Mouse (Mus musculus) erythroblast, adult 5-6 weeks (primary cell): Measurements from ENCODE around the gene Zc3h15. TPM values are rescaled to one million over a fixed set of nuclear protein-coding genes. Genes with fewer than 3 reads are reported as not detected.
"Not testable (repeated sequence)": the region's sequence is repeated elsewhere in the genome, so short reads cannot be mapped to it uniquely, and the experiment has no call there.

Experiments used
- ATAC-seq: replicated peaks from 2 replicates; pipeline ENCODE4 v1.8.0; 2016; ENCODE audit warnings: moderate number of reproducible peaks, mild to moderate bottlenecking, moderate TSS enrichment, inconsistent platforms; ENCODE audit not compliant: poor library complexity, low FRiP score, severe bottlenecking
- total RNA-seq, 2 experiments: library from RNA; stranded (forward) in 1 of 2; stranded (reverse) in 1 of 2; fragments of 150-400 nt in 1 of 2; fragments of 200-764, 138-1000 nt in 1 of 2; gene quantifications; 2 replicates each; pipeline versions ENCODE4 v1.2.3 to v1.2.4; 2015 to 2017; ENCODE audit warnings: low replicate concordance in 2 of 2

Gene Zc3h15
- total RNA-seq, 2 experiments from 2014 or later, result 54.6 to 96.3 TPM

- ATAC-seq, result no peak
Observed at GRCm38 (mm10) chr2:83705580-83706158, 61.4 kb downstream of the Zc3h15 start.

GRCm38 (mm10) chr2:83709896-83710524, 65.8 kb downstream of the Zc3h15 start:
- ATAC-seq, result no peak

DNA sequence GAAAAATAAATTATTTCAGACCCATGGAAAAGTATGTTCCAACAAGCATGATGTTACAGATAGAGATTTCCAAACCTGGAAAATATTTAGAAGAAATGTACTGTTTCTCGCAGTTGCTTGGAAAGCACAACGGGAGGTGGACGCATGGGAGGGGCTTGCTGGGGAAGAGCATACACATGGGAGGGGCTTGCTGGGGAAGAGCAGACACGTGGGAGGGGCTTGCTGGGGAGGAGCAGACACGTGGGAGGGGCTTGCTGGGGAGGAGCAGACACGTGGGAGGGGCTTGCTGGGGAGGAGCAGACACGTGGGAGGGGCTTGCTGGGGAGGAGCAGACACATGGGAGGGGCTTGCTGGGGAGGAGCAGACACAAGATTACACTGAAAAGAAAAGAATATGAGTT, 69.0 kb downstream of the Zc3h15 start:
- ATAC-seq, result not testable (repeated sequence)

DNA sequence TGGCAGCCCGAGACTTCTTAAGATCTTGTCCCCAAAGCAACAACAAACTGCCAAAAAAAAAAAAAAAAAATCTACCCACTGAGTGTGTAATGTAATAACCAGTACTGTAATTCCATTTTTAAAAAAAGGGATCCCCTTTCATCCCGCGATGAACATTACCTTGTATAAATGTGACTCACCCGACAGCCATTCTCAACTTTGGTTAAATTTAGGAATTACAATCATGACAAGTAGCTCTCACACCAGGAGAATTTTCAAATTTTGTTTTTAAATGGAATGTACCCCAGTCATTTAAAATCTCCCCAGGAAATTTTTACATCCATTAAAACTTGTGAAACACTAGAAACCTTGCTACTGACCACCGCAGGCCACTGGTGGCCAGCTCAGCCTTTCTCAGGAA, 69.7 kb downstream of the Zc3h15 start:
- no peak for ATAC-seq

Other genes with a start within 250 kb of the Zc3h15 start
- 5.6 and 14.0 TPM in 2 replicates for gene Itgav, start 80.0 kb downstream of the Zc3h15 start, total RNA-seq (2015; ENCODE audit: low replicate concordance)
- gene Itgav, start 80.0 kb downstream of the Zc3h15 start, total RNA-seq (2017; ENCODE audit: low replicate concordance), result 3.5 and 5.3 TPM in 2 replicates
- gene Fam171b, start 168.2 kb downstream of the Zc3h15 start, total RNA-seq (2015; ENCODE audit: low replicate concordance), result not detected in 2 replicates
- gene Fam171b, start 168.2 kb downstream of the Zc3h15 start, total RNA-seq (2017; ENCODE audit: low replicate concordance), result not detected in 2 replicates